Mouse (Mus musculus) fibroblast of lung, adult 2 months (primary cell): Measurements from ENCODE around the gene Arhgap27.

Experiments used
- DNase-seq: peaks from one replicate; pipeline ENCODE4 v3.0.0-alpha.2; 2011; ENCODE audit warnings: low read depth

Gene Arhgap27

GRCm38 (mm10) chr11:103356032-103356571 lies 7.4 kb downstream of the Arhgap27 start:
- DNase-seq, result no peak

- no peak for DNase-seq
Measured at GRCm38 (mm10) chr11:103355251-103355650, 8.2 kb downstream of the Arhgap27 start.

- no peak for DNase-seq
Measured at GRCm38 (mm10) chr11:103354033-103354432, 9.5 kb downstream of the Arhgap27 start.

- no peak for DNase-seq
Measured at GRCm38 (mm10) chr11:103352239-103352814, 11.2 kb downstream of the Arhgap27 start.

- no peak for DNase-seq
Measured at GRCm38 (mm10) chr11:103350711-103351315, 12.7 kb downstream of the Arhgap27 start.

- no peak for DNase-seq
Measured at GRCm38 (mm10) chr11:103349699-103350098, 13.8 kb downstream of the Arhgap27 start.

- DNase-seq, result peak; percentile 43
Measured at GRCm38 (mm10) chr11:103346657-103347056, 16.8 kb downstream of the Arhgap27 start.

- no peak for DNase-seq
Measured at GRCm38 (mm10) chr11:103346236-103346635, 17.3 kb downstream of the Arhgap27 start.

GRCm38 (mm10) chr11:103345408-103346091 lies 17.9 kb downstream of the Arhgap27 start:
- DNase-seq, result no peak

- no peak for DNase-seq
Measured at GRCm38 (mm10) chr11:103344494-103345332, 18.8 kb downstream of the Arhgap27 start.

GRCm38 (mm10) chr11:103343881-103344280 lies 19.6 kb downstream of the Arhgap27 start:
- no peak for DNase-seq

GRCm38 (mm10) chr11:103343063-103343462 lies 20.4 kb downstream of the Arhgap27 start:
- DNase-seq, result no peak

- DNase-seq, result peak; percentile 27
Measured at GRCm38 (mm10) chr11:103340677-103341076, 22.8 kb downstream of the Arhgap27 start.

- DNase-seq, result no peak
Measured at GRCm38 (mm10) chr11:103340130-103340529, 23.4 kb downstream of the Arhgap27 start.

GRCm38 (mm10) chr11:103339414-103340119 lies 23.9 kb downstream of the Arhgap27 start:
- DNase-seq, result no peak

- DNase-seq, result no peak
Measured at GRCm38 (mm10) chr11:103338671-103339070, 24.8 kb downstream of the Arhgap27 start.

- DNase-seq, result no peak
Measured at GRCm38 (mm10) chr11:103338119-103338518, 25.4 kb downstream of the Arhgap27 start.

GRCm38 (mm10) chr11:103337180-103337579 lies 26.3 kb downstream of the Arhgap27 start:
- no peak for DNase-seq

GRCm38 (mm10) chr11:103335561-103335960 lies 27.9 kb downstream of the Arhgap27 start:
- DNase-seq, result no peak

GRCm38 (mm10) chr11:103334925-103335324 lies 28.6 kb downstream of the Arhgap27 start:
- no peak for DNase-seq

GRCm38 (mm10) chr11:103333719-103334398 lies 29.6 kb downstream of the Arhgap27 start:
- no peak for DNase-seq
